Mouse (Mus musculus) brain, embryonic 18.5 days (tissue): Measurements from ENCODE around the gene Tnip1.
"Not testable (repeated sequence)": the region's sequence is repeated elsewhere in the genome, so short reads cannot be mapped to it uniquely, and the experiment has no call there.

Source experiments
- DNase-seq: peaks from one replicate; pipeline ENCODE4 v3.0.0-alpha.2; 2012; ENCODE audit warnings: low read depth, low spot score

Tnip1 gene

DNA sequence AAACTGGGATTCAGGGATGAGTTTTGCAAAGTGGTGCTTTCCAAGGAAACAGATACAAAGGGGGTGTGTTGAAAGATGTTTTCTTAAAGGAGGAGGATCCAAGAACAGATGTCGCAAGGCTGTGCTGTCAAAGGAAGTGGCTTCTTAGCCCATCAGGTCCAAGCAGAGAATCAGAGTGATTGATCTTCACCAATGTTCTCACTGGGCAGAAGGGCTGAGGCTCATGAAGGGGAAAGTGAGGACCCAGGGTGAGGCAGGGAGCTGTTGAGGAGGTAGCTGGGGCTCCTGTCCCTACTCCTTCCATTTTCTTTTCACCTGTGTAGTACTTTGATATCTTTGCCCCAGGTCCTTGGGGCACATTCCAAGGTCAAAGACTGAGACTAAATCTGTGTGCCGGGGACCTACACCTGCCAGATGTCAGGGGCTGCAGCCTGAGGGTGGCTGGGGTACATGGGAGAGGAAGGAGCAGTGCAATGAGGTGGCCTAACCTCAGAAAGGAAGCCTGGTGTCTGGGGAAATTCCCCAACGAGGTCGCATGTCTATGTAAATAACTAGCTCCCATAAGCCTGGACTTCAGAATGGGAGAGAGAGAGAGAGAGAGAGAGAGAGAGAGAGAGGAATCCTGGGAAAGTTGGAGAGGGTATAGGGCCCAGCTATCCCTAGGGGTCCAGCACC is 9.5 kb upstream of the Tnip1 start:
- DNase-seq = no peak

DNA sequence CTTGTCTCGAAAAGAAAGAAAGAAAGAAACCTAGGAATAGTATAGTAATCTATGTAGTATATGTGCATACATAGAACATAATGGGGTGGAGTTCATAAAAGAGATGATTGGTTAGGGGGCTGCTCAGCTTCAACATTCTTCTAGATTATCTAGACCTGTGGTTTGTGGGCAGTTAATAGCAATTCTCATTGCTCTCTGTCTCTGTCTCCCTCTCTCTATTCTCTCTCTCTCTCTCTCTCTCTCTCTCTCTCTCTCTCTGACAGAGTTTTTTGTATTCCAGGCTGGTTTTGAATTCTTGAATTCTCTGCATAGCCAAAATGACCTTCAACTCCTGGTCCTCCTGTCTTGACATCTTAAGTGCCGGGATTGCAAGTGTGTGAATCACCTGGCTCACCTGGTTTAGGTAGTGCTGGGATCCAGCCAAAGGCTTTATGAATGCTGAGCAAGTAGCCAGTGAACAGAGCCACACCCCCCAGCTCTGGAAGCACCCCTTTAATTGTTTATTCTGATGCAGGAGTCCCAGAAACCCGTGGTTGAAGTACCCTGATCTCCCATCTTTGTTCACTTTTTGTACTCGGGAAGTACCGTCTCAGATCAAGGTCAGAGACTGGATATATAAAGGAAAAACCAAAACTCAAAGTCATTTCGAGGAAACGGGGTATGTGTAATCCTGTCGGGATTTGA is 8.8 kb upstream of the Tnip1 start:
- no peak for DNase-seq

DNA sequence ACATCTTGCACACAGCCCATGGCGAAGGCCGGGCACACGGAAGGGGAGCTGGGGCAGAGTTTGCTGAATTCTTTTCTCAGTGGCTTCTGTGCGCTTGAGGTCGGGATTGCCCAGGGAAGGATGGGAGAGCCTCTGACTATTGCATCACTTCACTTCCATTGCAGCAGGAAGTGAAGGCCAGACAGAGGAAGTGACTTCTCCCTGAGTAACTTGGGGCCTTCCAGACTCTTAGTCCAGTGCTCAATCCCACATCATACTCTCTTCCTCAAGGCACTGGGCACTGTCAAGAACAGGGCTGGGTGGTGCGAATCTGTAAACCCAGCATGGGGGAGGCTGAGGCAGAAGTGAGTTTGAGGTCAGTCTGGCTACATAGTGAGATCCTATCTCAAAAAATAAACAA is 2.5 kb upstream of the Tnip1 start:
- DNase-seq = no peak

DNA sequence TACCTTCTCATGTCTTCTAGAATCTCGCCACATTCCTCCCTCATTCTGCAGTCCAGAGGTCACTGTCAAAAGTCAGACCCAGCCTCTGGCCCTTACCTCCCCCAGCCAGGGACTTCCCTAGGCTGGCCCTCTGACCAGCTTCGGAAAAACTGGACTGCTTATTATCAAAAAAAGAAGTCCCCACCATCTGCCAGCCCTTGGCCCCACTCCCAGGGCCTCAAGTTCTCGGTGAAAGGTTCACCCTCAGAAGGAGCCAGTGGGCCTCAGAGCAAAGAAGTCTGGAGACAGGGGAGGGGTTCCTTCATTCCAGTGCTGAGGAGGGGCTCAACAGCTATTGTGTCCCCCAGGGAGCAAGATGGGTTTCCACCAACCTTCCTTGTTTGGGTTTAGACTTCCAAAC is 796 bp downstream of the Tnip1 start:
- no peak for DNase-seq

DNA sequence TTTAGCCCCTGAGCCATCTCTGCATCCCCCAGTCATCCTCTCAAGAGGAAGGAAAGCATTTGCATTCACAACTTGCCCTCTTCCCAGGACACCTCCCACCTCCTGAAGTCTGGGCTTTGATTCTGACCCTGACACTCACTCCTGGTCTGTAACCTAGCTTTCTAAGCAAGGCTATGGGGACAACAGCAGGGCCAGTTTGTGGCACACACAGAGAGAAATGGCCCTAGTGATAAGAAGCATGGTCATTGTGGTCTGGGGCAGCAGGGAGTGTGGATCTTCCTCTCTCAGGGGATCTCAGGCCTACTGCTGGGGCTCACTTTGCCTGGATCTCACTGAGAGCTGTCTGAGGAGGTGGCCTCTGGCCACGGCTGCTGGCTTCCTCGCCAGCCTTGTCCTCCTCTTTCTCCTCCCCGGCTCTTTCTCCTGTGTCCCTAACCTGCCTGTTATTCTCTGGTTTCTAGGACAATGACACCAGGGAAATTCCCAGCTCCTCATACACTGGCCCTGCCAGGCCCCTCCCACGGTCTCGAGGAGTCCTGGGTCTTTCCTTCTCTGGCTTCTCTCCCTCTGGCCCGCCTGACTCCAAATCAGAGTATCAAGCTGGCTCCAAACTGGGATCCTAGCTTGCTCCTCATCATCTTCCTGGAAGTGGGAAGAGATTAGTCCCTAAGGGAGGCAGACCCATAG is 1.4 kb downstream of the Tnip1 start:
- DNase-seq = no peak

DNA sequence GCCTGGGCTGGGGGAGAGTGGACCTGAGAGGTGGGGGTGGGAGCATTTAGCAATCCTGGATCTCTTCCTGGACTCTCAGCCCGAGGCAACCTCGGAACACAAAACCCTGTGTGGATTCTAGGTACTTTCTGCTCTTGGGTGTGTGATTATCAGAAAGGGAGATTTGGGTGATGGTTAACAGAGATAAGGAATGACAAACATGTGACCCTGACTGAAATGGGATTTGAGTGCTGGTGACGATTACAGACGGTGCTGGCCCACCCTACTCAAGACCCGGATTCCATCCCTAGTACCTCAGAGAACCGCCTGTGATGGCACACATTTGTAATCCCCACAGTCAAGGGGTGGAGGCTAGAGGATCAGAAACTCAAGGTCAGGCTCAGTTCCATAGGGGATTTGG is 2.5 kb downstream of the Tnip1 start:
- DNase-seq = no peak

DNA sequence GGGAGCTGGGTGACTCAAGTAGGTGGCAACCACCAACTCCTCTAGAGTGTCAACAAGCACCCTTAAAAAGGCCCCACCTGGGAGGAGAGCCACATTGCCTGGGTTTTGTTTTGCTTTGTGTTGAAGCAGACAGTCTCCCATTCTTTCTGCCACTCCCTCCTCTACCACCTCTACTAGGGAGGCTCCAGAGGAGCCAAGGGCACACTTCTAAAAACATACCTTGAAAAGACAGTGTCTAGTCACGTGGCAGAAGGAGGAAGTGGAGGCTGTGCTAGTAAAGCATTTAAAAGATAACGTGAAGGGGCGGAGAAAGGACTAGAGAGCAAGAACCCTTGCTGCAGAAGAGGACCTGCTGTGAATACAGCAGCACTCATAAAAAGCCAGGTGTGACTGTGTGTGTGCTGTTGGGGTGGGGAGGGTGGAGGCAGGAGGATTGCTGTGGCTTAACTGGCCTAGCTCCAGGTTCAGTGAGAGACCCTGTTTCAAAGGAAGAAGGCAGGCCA is 4.1 kb downstream of the Tnip1 start:
- no peak for DNase-seq

DNA sequence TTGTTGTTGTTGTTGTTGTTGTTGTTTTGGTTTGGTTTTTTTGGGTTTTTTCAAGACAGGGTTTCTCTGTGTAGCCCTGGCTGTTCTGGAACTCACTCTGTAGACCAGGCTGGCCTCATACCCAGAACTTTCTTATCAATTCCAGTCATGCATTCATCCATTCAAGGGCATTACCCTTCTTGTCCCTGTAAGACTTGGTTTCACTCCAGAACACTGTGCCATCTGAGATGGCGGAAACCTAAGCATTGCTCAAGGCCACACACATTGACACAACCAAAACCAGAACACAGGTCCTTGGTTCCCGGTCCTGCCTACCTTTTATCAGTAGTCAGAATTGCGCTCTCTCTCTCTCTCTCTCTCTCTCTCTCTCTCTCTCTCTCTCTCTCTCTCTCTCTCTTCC is 5.0 kb downstream of the Tnip1 start:
- not testable (repeated sequence) for DNase-seq

DNA sequence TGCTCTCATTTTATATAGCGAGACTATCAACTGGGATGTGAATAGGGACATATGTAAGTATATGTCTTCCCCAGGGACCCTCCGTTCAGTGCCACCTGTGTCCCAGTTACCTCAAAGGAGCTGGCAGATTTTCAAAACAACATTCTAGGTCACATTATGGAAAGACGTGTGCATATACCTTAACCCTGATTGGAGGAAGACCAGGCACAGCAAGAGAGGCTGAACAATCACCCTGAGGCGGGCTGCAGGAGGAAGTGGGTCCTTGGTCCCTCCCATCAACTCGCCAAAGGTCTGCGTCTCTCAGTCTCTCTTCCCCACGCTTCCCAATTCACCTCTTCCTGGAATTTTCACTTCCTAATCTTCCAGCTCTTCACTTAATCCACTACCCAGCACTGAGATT is 5.8 kb downstream of the Tnip1 start:
- DNase-seq = no peak

DNA sequence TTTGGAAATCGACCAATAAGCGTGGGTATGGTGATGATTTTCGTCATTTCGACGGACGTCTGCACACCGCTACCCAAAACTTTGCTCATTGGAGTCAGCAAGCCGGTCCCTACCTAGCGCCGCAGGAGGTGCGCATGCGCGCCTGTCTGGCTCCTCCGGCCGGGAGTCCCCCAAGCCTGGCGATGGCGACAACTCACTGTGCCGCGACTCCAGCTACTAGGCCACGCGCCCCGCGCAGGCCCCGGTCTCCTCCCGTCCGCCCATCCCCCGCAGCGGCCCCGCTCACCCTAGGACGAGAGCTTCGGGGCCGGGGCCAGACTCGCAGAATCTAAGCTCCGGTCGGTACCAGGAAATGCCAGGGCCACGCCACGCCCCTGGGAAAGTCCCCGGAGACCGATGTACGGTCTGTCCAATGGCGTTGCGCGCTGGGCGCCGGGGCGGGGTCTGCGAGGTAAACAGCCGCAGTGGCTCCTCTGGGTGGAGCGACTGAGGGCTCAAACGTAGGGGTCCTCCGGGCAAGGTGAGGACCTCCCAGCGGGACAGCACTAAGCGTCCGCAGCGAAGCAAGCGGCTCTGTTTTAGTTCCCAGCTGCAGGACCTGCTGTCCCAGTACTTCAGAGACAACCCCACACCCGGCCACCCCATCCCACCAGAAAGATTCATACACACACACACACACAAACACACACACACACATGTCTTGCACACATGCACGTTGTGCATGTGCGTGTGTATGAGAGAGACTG is 6.8 kb downstream of the Tnip1 start:
- peak; percentile 86 for DNase-seq

DNA sequence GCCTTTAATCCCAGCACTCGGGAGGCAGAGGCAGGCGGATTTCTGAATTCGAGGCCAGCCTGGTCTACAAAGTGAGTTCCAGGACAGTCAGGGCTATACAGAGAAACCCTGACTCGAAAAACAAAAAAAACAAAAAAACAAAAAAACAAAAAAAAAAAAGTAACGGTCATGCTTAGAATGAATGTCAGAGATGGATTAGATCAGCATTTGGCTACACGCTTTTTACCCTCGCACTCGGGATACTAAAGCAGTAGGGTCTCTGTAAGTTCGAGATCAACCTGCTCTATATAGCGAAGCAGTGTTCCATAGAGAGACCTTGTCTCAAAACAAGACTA is 7.3 kb downstream of the Tnip1 start:
- DNase-seq = not testable (repeated sequence)

DNA sequence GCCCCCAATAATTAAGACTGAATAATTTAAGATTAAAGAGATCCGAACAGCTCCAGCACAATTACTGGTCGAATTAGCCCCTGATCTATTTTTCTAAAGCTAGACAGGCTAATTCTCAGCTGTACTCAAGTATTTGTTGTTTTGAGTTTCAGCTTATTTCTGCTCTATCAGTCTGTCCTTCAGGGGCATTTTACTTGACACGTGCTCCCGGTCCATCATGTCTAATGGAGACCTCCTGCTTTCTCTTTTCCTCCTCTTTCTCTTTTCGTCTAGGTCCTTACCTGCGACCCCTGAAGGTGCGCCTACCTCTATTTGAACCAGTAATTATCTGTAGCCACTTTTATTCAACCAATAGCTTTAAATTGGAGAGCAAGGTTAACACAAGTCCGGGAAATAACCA is 8.0 kb downstream of the Tnip1 start:
- no peak for DNase-seq

DNA sequence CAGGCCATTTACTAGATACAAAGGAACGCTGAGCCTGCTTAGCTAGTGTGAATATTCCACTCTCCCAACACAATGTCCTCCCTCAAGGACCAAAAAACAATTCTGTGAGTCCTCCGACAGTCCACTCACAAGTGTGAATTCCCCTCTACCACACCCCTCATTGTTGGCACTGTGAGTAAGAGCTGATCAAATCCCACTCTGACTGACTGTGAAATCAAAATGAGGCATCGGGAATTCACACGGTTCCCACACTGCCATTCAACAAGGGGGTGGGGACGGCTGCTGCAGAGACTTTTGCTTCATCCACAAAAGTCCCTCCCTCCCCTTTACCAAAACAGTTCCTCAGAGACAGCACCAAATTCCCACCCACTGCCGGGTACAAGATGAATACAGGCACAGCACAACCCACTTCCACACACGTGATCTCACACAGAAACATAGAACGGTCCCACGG is 8.7 kb downstream of the Tnip1 start:
- DNase-seq = no peak

DNA sequence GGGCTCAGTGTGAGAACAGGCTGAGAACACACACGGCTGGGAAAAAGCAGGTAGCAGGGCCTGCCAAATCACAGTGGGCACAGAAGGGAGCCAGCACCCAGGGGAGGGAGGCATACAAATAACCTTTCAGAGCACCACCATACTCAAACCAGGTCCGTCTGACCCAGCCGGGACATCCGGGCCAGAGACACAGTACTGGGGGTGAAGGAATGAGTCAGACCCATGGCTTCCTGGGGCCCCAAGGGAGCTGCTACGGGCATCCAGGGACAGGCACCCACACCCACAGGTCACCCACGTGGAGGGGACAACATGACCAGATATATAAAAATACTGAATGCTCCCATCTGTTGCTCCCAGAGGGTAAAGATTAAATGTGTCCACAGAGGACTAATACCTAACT is 10.1 kb downstream of the Tnip1 start:
- no peak for DNase-seq

DNA sequence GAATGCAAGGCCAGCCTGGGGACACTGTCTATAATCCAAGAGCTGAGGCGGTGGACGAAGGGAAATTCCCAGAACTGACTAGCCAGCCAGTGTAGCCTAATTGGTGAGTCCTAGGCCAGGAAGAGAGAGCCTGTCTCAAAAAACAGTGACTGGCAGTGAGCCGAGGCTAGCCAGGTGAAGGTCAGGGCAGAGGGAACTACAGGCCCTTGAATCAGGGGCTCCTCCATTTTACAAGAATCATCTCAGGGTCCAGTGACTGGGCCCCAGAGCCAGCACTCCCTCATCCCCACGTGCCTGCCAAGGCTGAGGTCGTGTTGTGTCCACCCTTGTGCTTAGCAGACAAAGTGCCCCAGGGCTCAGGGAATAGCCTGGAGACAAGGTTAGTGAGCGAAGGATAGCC is 12.0 kb downstream of the Tnip1 start:
- no peak for DNase-seq

DNA sequence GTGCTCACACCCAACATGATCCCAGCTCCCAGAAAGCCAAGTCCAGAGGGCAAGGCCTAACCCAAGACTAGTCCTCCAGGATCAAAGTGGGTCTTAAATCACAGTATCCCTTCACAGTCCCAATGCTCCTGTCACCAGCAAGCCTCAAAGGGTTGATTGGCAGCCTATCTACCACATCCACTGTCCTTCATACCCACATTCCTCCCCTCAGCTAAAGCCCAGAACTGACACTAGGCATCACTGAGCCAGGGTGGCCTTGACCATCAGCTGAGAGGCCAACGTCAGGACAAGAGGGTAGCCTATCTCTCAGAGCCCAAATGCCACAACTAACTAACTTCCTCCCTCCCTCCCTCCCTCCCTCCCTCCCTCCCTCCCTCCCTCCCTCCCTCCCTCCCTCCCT is 13.0 kb downstream of the Tnip1 start:
- DNase-seq = no peak

DNA sequence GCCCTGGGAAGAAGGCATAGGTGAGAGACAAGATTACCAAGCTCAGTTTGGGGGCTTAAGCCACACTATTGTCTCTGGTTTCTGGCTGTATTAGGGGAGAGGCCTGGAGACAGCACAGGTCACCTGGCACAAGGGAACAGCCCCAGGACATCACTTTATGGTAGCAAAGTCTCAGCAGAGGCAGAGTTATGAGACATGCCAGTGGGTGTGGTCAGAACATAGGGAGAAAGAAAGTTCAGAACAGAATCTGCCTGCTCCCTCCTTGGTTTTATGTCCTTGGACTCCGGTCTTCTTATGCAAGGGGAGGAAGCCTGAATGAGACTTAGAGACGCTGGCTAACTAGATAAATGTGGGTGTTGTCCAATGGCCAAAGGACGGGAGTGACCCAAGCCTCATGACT is 18.0 kb downstream of the Tnip1 start:
- no peak for DNase-seq

DNA sequence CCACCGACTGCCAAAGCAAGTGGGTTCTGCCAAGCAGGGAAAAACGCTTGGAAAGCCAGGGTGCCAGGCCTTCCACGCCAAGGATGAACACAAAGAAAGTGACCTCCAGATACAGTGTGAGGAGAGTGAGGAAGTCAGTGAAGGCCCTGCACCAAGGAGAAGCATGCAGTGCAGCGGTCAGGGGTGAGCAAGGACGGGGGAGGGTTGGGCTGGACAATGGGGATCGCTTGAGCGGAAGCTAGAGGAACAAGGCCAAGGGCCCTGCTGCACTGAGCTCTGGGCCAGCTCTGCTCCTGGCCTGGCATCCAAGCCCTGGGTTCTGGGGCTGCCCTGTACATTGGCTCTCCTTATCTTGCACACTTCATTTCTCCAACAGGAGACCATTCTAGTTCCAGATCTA is 22.7 kb downstream of the Tnip1 start:
- DNase-seq = no peak

DNA sequence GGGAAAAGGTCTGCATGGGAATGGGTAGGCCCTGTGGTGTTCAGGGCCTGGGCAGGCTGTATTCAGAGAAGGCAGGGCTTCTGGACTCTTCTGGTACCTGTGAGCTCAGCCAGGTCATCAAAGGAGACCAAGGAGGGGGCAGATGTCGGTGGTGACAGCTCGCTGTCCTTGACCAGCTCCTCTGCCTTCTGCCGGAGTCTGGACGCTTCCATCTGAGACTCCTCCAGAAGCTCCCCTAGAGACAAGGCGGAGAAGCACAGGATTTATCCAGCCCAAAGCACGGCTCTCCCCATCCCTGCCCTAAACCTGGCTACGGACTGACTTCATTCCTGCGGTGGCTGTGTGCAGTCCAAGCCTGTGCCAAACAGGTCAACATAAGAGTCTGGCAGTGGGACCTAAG is 23.2 kb downstream of the Tnip1 start:
- no peak for DNase-seq

DNA sequence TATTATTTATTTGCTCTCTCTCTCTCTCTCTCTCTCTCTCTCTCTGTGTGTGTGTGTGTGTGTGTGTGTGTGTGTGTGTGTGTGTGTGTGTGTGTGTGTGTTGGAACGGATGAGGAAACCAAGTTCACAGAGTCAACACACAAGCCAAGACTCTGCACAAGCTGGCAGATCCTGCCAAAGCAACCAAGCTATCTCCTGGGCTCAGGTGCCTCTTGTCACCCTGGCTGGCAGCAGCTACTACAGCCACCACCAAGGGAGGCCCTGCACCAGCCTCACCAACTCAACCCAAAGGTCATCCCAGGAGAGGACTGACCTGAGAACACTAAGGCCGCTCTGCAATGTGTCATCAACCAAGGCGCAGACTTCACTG is 26.0 kb downstream of the Tnip1 start:
- no peak for DNase-seq

DNA sequence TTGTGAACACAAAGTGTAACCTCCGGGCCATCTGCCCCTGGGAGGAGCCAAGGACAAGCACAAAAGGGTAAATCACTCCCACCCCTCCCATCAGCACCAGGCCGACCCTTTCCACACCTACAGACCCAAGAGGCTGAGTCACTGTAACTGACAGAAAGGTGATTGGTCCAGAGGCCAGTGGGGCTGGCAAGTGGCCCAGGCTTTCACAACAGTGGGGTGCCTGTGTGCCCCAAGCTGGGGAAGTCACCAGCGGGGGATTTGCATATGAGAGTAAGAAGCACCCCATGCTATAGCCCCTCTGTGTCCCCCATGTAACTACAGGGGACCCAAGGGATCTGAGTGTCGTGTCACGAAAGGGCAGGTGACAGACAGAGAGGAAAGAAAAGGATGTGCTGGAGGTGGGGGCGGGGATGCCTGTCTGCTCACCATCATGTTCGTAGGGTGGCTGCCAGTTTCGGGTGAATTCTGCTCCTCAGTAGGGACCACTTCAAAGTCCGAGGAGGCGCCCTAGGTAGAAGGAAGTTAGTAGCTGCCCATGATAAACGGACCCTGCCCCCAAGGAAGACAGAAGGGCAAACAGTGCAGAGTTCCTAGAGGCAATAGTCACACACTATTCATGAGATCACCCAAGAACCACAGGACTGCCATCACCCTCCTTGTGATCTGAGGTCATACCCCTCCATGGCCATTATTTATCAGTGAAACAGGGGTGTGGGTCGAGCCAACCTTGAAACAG is 26.5 kb downstream of the Tnip1 start:
- no peak for DNase-seq

DNA sequence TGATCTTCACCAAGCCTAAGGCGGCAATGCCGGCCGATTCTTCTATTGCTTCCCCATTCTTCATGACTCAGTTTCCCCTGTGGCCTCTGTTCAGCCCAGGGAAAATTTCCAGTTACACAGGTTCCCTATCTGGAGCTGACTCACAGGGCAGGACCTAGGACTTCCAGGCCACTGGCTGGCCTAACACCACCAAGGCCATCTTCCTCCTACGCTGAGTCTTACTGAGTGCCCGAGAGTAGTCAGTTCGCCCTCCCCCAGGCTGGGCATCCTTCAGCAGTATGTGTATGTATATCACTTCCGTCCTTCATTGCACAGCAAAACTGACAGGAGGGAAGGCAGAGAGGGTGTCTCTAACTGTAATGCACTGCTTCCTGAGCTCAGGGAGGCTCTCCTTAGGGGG is 28.5 kb downstream of the Tnip1 start:
- no peak for DNase-seq
